Mouse (Mus musculus): ENCODE measurements around the gene Il4i1. TPM values are rescaled to one million over a fixed set of nuclear protein-coding genes. Genes with fewer than 3 reads are reported as not detected.

Gene Il4i1
- polyA plus RNA-seq, 1 experiment from 2014 or later = 1.8 TPM

MicroRNAs encoded within 50 kb of the gene (microRNA counts, 519-probe panel; counts per million panel counts)
- 35.7 counts per million for microRNA mmu-miR-707

Small RNA genes within 50 kb of the gene (microRNA-seq; reads per million reads assigned to microRNA genes)
- not detected for gene Mir707

Other genes starting within 250 kb of the Il4i1 start
- 3.4 and 3.9 TPM in 2 replicates for gene Napsa, start 244.0 kb upstream of the Il4i1 start, polyA plus RNA-seq (2015; fragmentation: Nextera tagmentation; extraction: Ambion mirVana)
- gene Kcnc3, start 225.7 kb upstream of the Il4i1 start, polyA plus RNA-seq (2015; fragmentation: Nextera tagmentation; extraction: Ambion mirVana) = 0.20 and 0.22 TPM in 2 replicates
- gene Myh14, start 145.5 kb upstream of the Il4i1 start, polyA plus RNA-seq (2015; fragmentation: Nextera tagmentation; extraction: Ambion mirVana) = 70.3 and 81.3 TPM in 2 replicates
- not detected in 2 replicates for gene Izumo2, start 107.6 kb upstream of the Il4i1 start, polyA plus RNA-seq (2015; fragmentation: Nextera tagmentation; extraction: Ambion mirVana)
- gene Vrk3, start 68.0 kb upstream of the Il4i1 start, polyA plus RNA-seq (2015; fragmentation: Nextera tagmentation; extraction: Ambion mirVana) = 47.3 and 48.5 TPM in 2 replicates
- gene Zfp473, start 65.3 kb upstream of the Il4i1 start, polyA plus RNA-seq (2015; fragmentation: Nextera tagmentation; extraction: Ambion mirVana) = 1.8 and 2.0 TPM in 2 replicates
- 78.7 and 87.8 TPM in 2 replicates for gene Nup62, start 299 bp upstream of the Il4i1 start, polyA plus RNA-seq (2015; fragmentation: Nextera tagmentation; extraction: Ambion mirVana)
- 4.9 and 5.5 TPM in 2 replicates for gene Atf5, start 271 bp downstream of the Il4i1 start, polyA plus RNA-seq (2015; fragmentation: Nextera tagmentation; extraction: Ambion mirVana)
- gene Akt1s1, start 32.6 kb downstream of the Il4i1 start, polyA plus RNA-seq (2015; fragmentation: Nextera tagmentation; extraction: Ambion mirVana) = 105 and 107 TPM in 2 replicates
- gene Tbc1d17, start 32.7 kb downstream of the Il4i1 start, polyA plus RNA-seq (2015; fragmentation: Nextera tagmentation; extraction: Ambion mirVana) = 73.6 and 77.9 TPM in 2 replicates
- gene Pnkp, start 40.8 kb downstream of the Il4i1 start, polyA plus RNA-seq (2015; fragmentation: Nextera tagmentation; extraction: Ambion mirVana) = 26.6 and 30.6 TPM in 2 replicates
- gene Ptov1, start 53.4 kb downstream of the Il4i1 start, polyA plus RNA-seq (2015; fragmentation: Nextera tagmentation; extraction: Ambion mirVana) = 71.8 and 159 TPM in 2 replicates
- gene Med25, start 76.3 kb downstream of the Il4i1 start, polyA plus RNA-seq (2015; fragmentation: Nextera tagmentation; extraction: Ambion mirVana) = 86.6 and 98.5 TPM in 2 replicates
- 18.2 and 19.4 TPM in 2 replicates for gene Fuz, start 79.7 kb downstream of the Il4i1 start, polyA plus RNA-seq (2015; fragmentation: Nextera tagmentation; extraction: Ambion mirVana)
- gene Ap2a1, start 113.1 kb downstream of the Il4i1 start, polyA plus RNA-seq (2015; fragmentation: Nextera tagmentation; extraction: Ambion mirVana) = 56.8 and 61.2 TPM in 2 replicates
- gene Tsks, start 126.8 kb downstream of the Il4i1 start, polyA plus RNA-seq (2015; fragmentation: Nextera tagmentation; extraction: Ambion mirVana) = 0.28 TPM in 1 of 2 replicates, not detected in the other
- gene Cpt1c, start 158.5 kb downstream of the Il4i1 start, polyA plus RNA-seq (2015; fragmentation: Nextera tagmentation; extraction: Ambion mirVana) = 14.0 and 14.2 TPM in 2 replicates
- 363 and 439 TPM in 2 replicates for gene Prmt1, start 170.2 kb downstream of the Il4i1 start, polyA plus RNA-seq (2015; fragmentation: Nextera tagmentation; extraction: Ambion mirVana)
- 96.1 and 115 TPM in 2 replicates for gene Irf3, start 181.3 kb downstream of the Il4i1 start, polyA plus RNA-seq (2015; fragmentation: Nextera tagmentation; extraction: Ambion mirVana)
- gene Bcl2l12, start 182.3 kb downstream of the Il4i1 start, polyA plus RNA-seq (2015; fragmentation: Nextera tagmentation; extraction: Ambion mirVana) = 33.0 and 36.9 TPM in 2 replicates
- gene Scaf1, start 200.0 kb downstream of the Il4i1 start, polyA plus RNA-seq (2015; fragmentation: Nextera tagmentation; extraction: Ambion mirVana) = 20.1 and 23.2 TPM in 2 replicates
- 61.4 and 62.6 TPM in 2 replicates for gene Rras, start 201.6 kb downstream of the Il4i1 start, polyA plus RNA-seq (2015; fragmentation: Nextera tagmentation; extraction: Ambion mirVana)
- gene Prr12, start 236.5 kb downstream of the Il4i1 start, polyA plus RNA-seq (2015; fragmentation: Nextera tagmentation; extraction: Ambion mirVana) = 6.3 and 6.4 TPM in 2 replicates
- gene Nosip, start 246.0 kb downstream of the Il4i1 start, polyA plus RNA-seq (2015; fragmentation: Nextera tagmentation; extraction: Ambion mirVana) = 54.0 and 56.0 TPM in 2 replicates
- 38.3 and 40.4 TPM in 2 replicates for gene Prrg2, start 246.3 kb downstream of the Il4i1 start, polyA plus RNA-seq (2015; fragmentation: Nextera tagmentation; extraction: Ambion mirVana)